Mouse (Mus musculus) kidney, postnatal 0 days (tissue): ENCODE measurements around the gene Gm20388. TPM values are rescaled to one million over a fixed set of nuclear protein-coding genes. Genes with fewer than 3 reads are reported as not detected.

ENCODE experiments used
- ATAC-seq: fragments of 200-750 bp; cut with Nextera tagmentation; replicated peaks from 2 replicates; pipeline ENCODE4 v1.8.0; 2017; ENCODE audit warnings: low read depth, moderate number of reproducible peaks, moderate TSS enrichment, moderate library complexity; ENCODE audit not compliant: low FRiP score
- DNase-seq: peaks from one replicate; pipeline ENCODE4 v3.0.0-alpha.2; 2016; ENCODE audit warnings: low spot score
- H3K27ac ChIP-seq: fragments of 300-500 bp; sonication (generic); 2 replicates; pipeline ENCODE4 v1.5.1; 2014; ENCODE audit warnings: mild to moderate bottlenecking
- H3K27me3 ChIP-seq: fragments of 300-500 bp; sonication (generic); 2 replicates; pipeline ENCODE4 v1.6.1; 2014; ENCODE audit warnings: low read length, mixed read lengths; ENCODE audit not compliant: insufficient read depth
- H3K36me3 ChIP-seq: fragments of 300-500 bp; sonication (generic); 2 replicates; pipeline ENCODE4 v1.6.1; 2014; ENCODE audit warnings: low read length, mixed read lengths; ENCODE audit not compliant: insufficient read depth
- H3K4me1 ChIP-seq: fragments of 300-500 bp; sonication (generic); replicated peaks from 2 replicates; pipeline ENCODE4 v1.6.1; 2014; ENCODE audit warnings: antibody characterized with exemption, low read length, mixed read lengths; ENCODE audit not compliant: insufficient read depth
- H3K4me2 ChIP-seq: fragments of 300-500 bp; sonication (generic); 2 replicates; pipeline ENCODE4 v1.6.1; 2014; ENCODE audit warnings: mild to moderate bottlenecking, low read length, moderate library complexity, mixed read lengths
- H3K4me3 ChIP-seq: fragments of 300-500 bp; sonication (generic); replicated peaks from 2 replicates; pipeline ENCODE4 v1.5.1; 2014; ENCODE audit warnings: low read depth, low read length
- H3K9ac ChIP-seq: fragments of 300-500 bp; sonication (generic); 2 replicates; pipeline ENCODE4 v1.6.1; 2014; ENCODE audit warnings: low read depth, low read length
- H3K9me3 ChIP-seq: fragments of 300-500 bp; sonication (generic); replicated peaks from 2 replicates; pipeline ENCODE4 v1.6.1; 2016; ENCODE audit warnings: low read length, inconsistent platforms, mixed read lengths
- CTCF ChIP-seq: IDR thresholded peaks from 2 replicates; pipeline ENCODE4 v1.5.1; 2016; ENCODE audit warnings: antibody characterized with exemption, low read depth, mild to moderate bottlenecking, moderate library complexity
- WGBS: fragments of 180-500 bp; shearing (Covaris S2); extraction: QIAGEN DNeasy Blood & Tissue Kit; methylation state at CpG from one replicate; pipeline ENCODE4 v1.1.7; 2014; 5-methylcytosine and 5-hydroxymethylcytosine counted together
- polyA plus RNA-seq: library from polyadenylated mRNA; unstranded; fragments of >200 nt; fragmentation: Nextera tagmentation; extraction: Ambion mirVana; gene quantifications from 2 replicates; pipeline ENCODE4 v1.2.1, GENCODE M21; 2015

Gene Gm20388
- polyA plus RNA-seq, 1 experiment from 2014 or later = not detected

DNA sequence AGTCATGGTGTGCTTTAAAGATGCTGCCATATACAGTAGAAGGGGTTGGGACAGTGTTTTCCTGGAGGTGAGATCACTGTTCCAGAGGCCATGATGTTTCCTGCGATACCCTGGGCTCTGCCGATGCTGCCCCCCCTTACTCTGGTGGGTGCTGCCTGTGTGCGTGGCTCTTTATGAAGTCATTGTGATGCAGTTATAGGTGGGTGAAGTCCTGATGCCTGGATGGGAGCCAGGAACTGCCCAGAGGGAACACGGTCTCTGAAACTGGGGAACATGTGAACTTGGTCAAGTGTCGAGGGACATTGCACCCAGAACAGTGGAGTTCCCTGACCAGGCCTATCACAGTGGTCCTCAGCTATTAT lies 2802.5 kb downstream of the Gm20388 start:
- no peak overlapping the region for H3K27ac ChIP-seq
- ATAC-seq (no peak), DNase-seq (no peak)
- no peak for TF ChIP-seq CTCF
- H3K4me3 ChIP-seq = no peak overlapping the region
- H3K9me3 ChIP-seq = no peaks in the 10 kb centered on the region
- H3K9ac ChIP-seq = no peak overlapping the region
- H3K4me1 ChIP-seq = no peaks in the 10 kb centered on the region
- no peaks in the 10 kb centered on the region for H3K36me3 ChIP-seq
- WGBS = 82% methylated on average over 5 of the region's 5 CpGs
- H3K4me2 ChIP-seq = no peak overlapping the region
- no peaks in the 10 kb centered on the region for H3K27me3 ChIP-seq

GRCm38 (mm10) chr8:122716566-122716965 lies 2805.9 kb downstream of the Gm20388 start:
- H3K4me1 ChIP-seq = no peaks in the 10 kb centered on the region; the same call in 1 of the 2 replicates
- WGBS = 81% methylated on average over 8 of the region's 8 CpGs
- no peak overlapping the region for H3K27ac ChIP-seq
- TF ChIP-seq CTCF = no peak
- DNase-seq (no peak), ATAC-seq (no peak)
- H3K9ac ChIP-seq = no peak overlapping the region
- no peak overlapping the region for H3K4me2 ChIP-seq
- no peaks in the 10 kb centered on the region for H3K9me3 ChIP-seq
- H3K36me3 ChIP-seq = no peaks in the 10 kb centered on the region
- H3K4me3 ChIP-seq = no peak overlapping the region
- H3K27me3 ChIP-seq = 0 out of 2 replicates have a peak, but pooled peaks cover 4% of the 10 kb centered on the region

DNA sequence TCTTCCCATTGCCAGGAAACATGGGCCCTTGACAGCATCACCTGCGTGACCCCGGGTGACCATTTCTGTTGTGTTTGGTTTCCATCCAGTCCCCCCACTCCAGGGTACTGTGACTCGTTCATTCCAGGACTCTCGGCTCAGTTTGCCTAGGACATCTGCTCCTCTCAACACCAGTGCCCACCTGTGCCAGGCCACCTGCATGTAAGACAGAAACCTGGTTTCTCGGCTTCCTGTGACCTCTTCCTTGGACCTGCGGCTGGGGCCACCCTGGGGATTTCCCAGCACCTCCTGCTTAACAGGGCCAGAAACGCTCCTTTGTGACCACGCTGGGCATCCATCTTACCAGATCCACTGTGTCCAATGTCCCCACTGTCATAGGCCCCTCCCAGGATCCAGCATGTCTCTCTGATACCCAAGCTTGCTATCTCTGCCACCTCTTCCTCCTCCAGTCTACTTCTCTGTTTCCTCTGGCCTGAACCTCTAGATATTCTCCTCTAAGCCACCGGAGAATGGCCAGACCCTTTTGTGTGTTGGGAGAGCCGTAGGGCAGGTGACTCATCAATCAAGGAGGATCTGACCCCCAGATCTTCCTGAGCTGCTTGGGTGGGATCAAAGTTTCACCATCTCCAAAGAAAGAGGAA lies 2807.3 kb downstream of the Gm20388 start:
- 74% methylated on average over 10 of the region's 10 CpGs for WGBS
- H3K4me3 ChIP-seq = no peak overlapping the region
- 0 out of 2 replicates have a peak, but pooled peaks cover 4% of the 10 kb centered on the region for H3K27me3 ChIP-seq
- no peak for ATAC-seq
- H3K4me2 ChIP-seq = no peak overlapping the region
- no peaks in the 10 kb centered on the region for H3K36me3 ChIP-seq
- no peaks in the 10 kb centered on the region for H3K9me3 ChIP-seq
- no peak overlapping the region for H3K27ac ChIP-seq
- TF ChIP-seq CTCF = no peak
- no peak overlapping the region for H3K9ac ChIP-seq
- H3K4me1 ChIP-seq = no peaks in the 10 kb centered on the region; the same call in 1 of the 2 replicates
- no peak for DNase-seq

DNA sequence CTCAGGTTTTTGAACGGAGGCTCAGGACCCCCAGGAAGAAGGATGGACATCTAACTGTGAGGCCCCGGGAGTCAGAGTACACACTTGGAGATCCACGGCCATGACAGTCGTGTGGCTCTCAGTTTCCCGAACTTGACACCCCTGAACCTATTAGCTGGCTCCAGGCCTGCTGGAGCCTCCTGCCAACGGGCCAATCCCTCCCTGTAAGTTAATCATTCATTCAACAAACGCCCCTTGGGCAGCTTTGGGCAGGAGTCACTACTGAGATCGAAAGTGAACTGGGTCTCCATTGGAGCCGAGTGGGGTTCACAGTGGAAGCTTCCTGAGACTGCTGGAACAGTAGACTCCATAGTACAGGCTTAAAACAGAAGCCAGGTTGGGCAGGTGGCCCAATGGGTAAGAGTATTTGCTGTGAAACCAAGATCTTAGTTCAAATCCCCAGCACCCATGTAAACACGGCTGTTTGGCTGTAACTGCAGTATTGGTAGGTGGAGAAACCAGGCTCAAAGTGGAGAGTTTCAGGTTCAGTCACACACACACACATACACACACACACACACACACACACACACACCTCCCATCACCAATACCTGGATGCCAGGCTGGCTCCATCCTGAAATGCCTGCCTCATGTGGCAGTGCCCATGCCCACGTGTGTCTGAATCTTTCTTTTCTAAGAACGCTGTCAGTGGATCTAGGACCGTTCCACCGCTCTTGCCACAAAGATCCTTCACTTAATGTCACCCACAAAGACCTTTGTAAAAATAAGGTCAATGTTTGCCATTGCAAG lies 2808.3 kb downstream of the Gm20388 start:
- ATAC-seq = no peak
- no peak overlapping the region for H3K27ac ChIP-seq
- no peak for TF ChIP-seq CTCF
- DNase-seq = no peak
- no peak overlapping the region for H3K9ac ChIP-seq
- no peak overlapping the region for H3K4me3 ChIP-seq
- H3K36me3 ChIP-seq = no peaks in the 10 kb centered on the region
- H3K4me1 ChIP-seq = no peaks in the 10 kb centered on the region; the same call in 1 of the 2 replicates
- WGBS = 69% methylated on average over 14 of the region's 14 CpGs
- H3K9me3 ChIP-seq = no peaks in the 10 kb centered on the region
- H3K4me2 ChIP-seq = no peak overlapping the region
- 0 out of 2 replicates have a peak, but pooled peaks cover 4% of the 10 kb centered on the region for H3K27me3 ChIP-seq

DNA sequence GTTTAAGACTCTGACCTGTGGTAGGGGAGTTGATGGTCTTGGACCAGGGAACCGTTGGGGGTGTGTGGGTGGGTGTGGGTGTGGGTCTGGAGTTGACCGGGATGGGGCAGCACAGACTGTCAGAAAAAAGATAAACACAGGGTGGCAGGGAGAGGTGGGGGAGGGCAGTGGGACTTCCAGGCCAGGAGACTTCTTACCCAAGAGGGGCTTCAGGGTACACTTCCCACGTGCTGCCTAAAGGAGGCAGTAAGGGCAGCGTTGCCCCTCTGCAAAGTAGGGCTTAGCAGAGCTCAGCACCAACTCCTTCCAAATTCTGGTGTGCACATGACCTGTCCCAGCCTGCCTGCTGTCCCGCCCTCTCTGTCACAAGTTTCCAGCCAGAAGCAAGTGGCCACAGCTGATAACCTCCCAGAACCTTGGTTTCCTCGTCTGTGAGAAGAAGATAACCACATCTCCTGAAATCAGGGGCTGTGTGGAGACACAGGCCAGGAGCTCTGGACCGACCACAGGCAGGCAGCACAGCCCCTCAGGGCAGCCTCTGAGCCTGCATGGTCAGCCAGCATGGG lies 2808.9 kb downstream of the Gm20388 start:
- WGBS = 33% methylated on average over 7 of the region's 7 CpGs
- ATAC-seq (no peak), DNase-seq (no peak)
- Histone ChIP-seq H3K9ac (no peak overlapping the region), H3K4me3 (no peak overlapping the region), H3K4me2 (no peak overlapping the region), H3K27ac (no peak overlapping the region), H3K27me3 (0 out of 2 replicates have a peak, but pooled peaks cover 4% of the 10 kb centered on the region), H3K36me3 (no peaks in the 10 kb centered on the region), H3K9me3 (no peaks in the 10 kb centered on the region), H3K4me1 (no peaks in the 10 kb centered on the region; the same call in 1 of the 2 replicates)
- peak; percentile 27; the same call in 1 of the 2 replicates for TF ChIP-seq CTCF

DNA sequence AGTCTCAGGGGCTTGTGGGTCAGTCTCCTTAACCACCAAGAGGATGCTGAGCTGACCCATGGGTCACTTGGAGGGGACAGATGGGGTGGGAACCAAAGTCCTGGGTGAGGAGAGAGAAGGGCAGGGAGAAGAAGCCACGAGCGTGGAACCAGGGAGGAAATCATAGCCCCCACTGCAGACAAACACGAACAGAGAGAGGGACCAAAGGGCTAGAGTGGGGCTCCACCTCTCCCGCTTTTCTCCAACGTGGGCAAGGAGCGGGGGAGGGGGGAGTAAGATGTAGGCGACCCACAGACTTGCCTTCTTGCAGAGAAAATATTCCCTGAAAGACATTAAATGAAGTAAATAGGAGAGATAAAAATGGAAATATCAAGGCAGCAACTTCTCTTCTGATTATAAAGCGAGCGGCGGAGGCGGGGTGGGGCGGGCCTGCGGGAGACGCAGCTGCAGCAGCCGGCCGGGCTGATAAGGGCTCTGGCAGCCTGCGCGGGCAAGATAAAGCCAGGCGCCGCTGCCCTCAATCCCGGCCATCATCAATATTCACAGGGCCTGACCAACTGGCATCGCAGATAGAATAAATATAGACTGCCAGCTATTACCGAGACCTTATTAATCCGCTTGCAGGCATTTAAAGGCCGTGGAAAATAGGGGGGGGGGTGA lies 2809.6 kb downstream of the Gm20388 start:
- Histone ChIP-seq H3K27ac (no peak overlapping the region), H3K9ac (no peak overlapping the region), H3K36me3 (no peaks in the 10 kb centered on the region), H3K27me3 (0 out of 2 replicates have a peak, but pooled peaks cover 4% of the 10 kb centered on the region), H3K4me3 (no peak overlapping the region), H3K9me3 (no peaks in the 10 kb centered on the region), H3K4me1 (no peaks in the 10 kb centered on the region; the same call in 1 of the 2 replicates), H3K4me2 (peak overlapping the region; percentile 15; the same call in 1 of the 2 replicates)
- no peak for TF ChIP-seq CTCF
- no peak for ATAC-seq
- 15% methylated on average over 25 of the region's 25 CpGs for WGBS
- DNase-seq = no peak
